In the genomic region with DNA sequence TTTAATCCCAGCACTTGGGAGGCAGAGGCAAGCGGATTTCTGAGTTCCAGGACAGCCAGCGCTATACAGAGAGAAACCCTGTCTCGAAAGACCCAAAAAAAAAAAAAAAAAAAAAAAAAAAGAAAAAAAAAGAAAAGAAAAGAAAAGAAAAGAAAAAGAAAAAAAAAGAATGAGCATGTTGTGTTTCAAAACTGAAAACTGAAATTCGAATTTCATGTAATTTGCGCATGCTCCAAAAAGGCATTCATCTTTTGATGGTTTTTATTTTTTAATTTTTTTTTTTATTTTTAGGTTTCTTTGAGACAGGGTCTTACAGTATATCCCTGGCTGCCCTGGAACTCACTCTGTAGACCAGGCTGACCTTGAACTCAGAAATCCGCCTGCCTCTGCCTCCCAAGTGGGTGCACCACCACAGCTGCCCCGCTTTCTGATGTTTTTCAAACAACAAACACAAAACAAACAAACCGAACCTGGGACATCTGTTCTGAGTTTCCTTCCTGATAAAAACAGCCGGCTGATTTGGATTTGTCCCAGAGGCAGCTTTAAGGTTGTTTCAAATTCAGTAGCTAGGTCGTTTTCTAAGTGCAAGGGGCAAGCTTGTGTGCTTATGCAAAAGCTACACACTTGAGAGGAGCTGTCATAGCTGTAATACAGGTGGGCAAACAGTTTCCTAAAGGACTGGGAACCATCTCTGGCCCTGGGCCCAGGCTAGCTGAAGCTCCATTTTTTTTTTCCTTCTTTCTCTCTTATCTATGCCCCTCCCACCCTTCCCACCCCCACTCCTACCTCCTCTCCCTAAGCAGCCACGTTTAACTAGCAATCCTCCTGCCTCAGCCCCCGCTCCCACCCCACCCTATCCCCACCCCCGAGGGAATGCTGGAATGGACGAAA, we compare ENCODE assay signal across 8 mouse cellular contexts. TPM values are rescaled to one million over a fixed set of nuclear protein-coding genes. Genes with fewer than 3 reads are reported as not detected.
DNase-seq lines count a peak whose midpoint lies in the region; ATAC-seq lines count a peak whose summit lies in the region.

No protein-coding gene starts in this region.

- peak overlapping the region; percentile 88; the same call in 1 of the 2 replicates for H3K9ac ChIP-seq in lung, embryonic 15.5 days
- no peak overlapping the region for H3K9ac ChIP-seq in stomach, embryonic 14.5 days (replicated peaks; ENCODE audit: low read depth, low read length)

- peak overlapping the region; percentile 68 for H3K4me3 ChIP-seq in lung, embryonic 15.5 days
- H3K4me3 ChIP-seq in stomach, embryonic 14.5 days (ENCODE audit: low read depth, low read length), result peak overlapping the region; percentile 88

- intact Hi-C loops in heart, postnatal 14 days (cut with DNase I), result loop anchor here (10.0 kb wide), 1 partner anchor 147 kb away; no protein-coding TSS in a partner anchor

- peaks cover 22% of the 10 kb centered on the region for H3K4me1 ChIP-seq in lung, embryonic 15.5 days
- H3K4me1 ChIP-seq in stomach, embryonic 14.5 days (ENCODE audit: control insufficient read depth, insufficient read depth, low read length), result 0 out of 2 replicates have a peak, but pooled peaks cover 5% of the 10 kb centered on the region

- 46% methylated on average over 14 of the region's 14 CpGs for WGBS in lung, embryonic 15.5 days
- WGBS in stomach, embryonic 14.5 days, result 54% methylated on average over 14 of the region's 14 CpGs

- peak; percentile 60 for ATAC-seq in lung, embryonic 15.5 days (ENCODE audit: borderline replicate concordance, extremely low read depth, low FRiP score, low TSS enrichment)
- peak; percentile 47; the same call in 1 of the 2 replicates for ATAC-seq in stomach, embryonic 14.5 days (ENCODE audit: insufficient number of reproducible peaks, insufficient read depth, low FRiP score, low read depth)

- DNase-seq in adrenal gland, postnatal 25 days, result peak; percentile 15
- no peak for DNase-seq in adrenal gland, postnatal 14 days
- DNase-seq in right cerebral cortex, postnatal 10 days (ENCODE audit: low spot score in 2 of 2), result peak; percentile 39 to 47
- DNase-seq in right cerebral cortex, postnatal 36 days (ENCODE audit: low spot score in 2 of 2), result no peak
- DNase-seq in heart, postnatal 14 days, result peak; percentile 24 to 36
- no peak for DNase-seq in gastrocnemius, postnatal 25 days

- H3K27me3 ChIP-seq in lung, embryonic 15.5 days, result no peaks in the 10 kb centered on the region
- H3K27me3 ChIP-seq in stomach, embryonic 14.5 days (ENCODE audit: control insufficient read depth, insufficient read depth, low read length), result no peaks in the 10 kb centered on the region

- H3K27ac ChIP-seq in lung, embryonic 15.5 days, result peak overlapping the region; percentile 86
- peak overlapping the region; percentile 74; the same call in 1 of the 2 replicates for H3K27ac ChIP-seq in stomach, embryonic 14.5 days (ENCODE audit: low read length)

- peak overlapping the region; percentile 67 for H3K4me2 ChIP-seq in lung, embryonic 15.5 days
- H3K4me2 ChIP-seq in stomach, embryonic 14.5 days (replicated peaks; ENCODE audit: low read depth, low read length), result peak overlapping the region; percentile 89

- peaks cover 3% of the 10 kb centered on the region; the same call in 1 of the 2 replicates for H3K36me3 ChIP-seq in lung, embryonic 15.5 days
- H3K36me3 ChIP-seq in stomach, embryonic 14.5 days (ENCODE audit: control insufficient read depth, insufficient read depth, low read length), result no peaks in the 10 kb centered on the region; the same call in 1 of the 2 replicates

- no peaks in the 10 kb centered on the region for H3K9me3 ChIP-seq in lung, embryonic 15.5 days
- no peaks in the 10 kb centered on the region for H3K9me3 ChIP-seq in stomach, embryonic 14.5 days (ENCODE audit: control insufficient read depth, low read depth, low read length)

RNA-seq across cellular contexts. Expression of gene Zfp280b, which starts 0.7 kb away (rescaled TPM):
- 11.0 and 11.4 TPM in 2 replicates for total RNA-seq in adrenal gland, postnatal 25 days (2021)
- total RNA-seq in adrenal gland, postnatal 14 days (2021), result 8.8 and 11.5 TPM in 2 replicates
- total RNA-seq in heart, postnatal 14 days (2021), result 1 to 10 TPM; 8.6 to 9.5 TPM
- 20.8 and 22.0 TPM in 2 replicates for polyA plus RNA-seq in lung, embryonic 15.5 days (2015; fragmentation: Nextera tagmentation; extraction: Ambion mirVana)
- 23.2 and 24.8 TPM in 2 replicates for polyA plus RNA-seq in stomach, embryonic 14.5 days (2014; fragmentation: Nextera tagmentation; extraction: Ambion mirVana)
- 1 to 10 TPM; 5.5 to 9.6 TPM for total RNA-seq in gastrocnemius, postnatal 25 days (2021)

Comparison
In these comparisons a context has a peak if more than half of its experiments do, and no peak if none do; other contexts are left out.
1. DNase-seq: peak in adrenal gland, postnatal 25 days (single experiment), right cerebral cortex, postnatal 10 days (2 of 2) and heart, postnatal 14 days (2 of 2); none in adrenal gland, postnatal 14 days (single experiment), right cerebral cortex, postnatal 36 days (0 of 2) and gastrocnemius, postnatal 25 days (single experiment).